Mouse (Mus musculus): ENCODE data around the gene Pik3r2.

Pik3r2 gene

GRCm38 (mm10) chr8:70744806-70745205 lies 31.7 kb downstream of the Pik3r2 start:
- in situ Hi-C loops (cut with MboI, MseI), result loop anchor here (5.0 kb wide), 1 partner anchor 33 kb away; no protein-coding TSS in a partner anchor

- in situ Hi-C loops (cut with MboI, MseI), result no loop called here
Observed at GRCm38 (mm10) chr8:70743656-70744590, 32.6 kb downstream of the Pik3r2 start.

DNA sequence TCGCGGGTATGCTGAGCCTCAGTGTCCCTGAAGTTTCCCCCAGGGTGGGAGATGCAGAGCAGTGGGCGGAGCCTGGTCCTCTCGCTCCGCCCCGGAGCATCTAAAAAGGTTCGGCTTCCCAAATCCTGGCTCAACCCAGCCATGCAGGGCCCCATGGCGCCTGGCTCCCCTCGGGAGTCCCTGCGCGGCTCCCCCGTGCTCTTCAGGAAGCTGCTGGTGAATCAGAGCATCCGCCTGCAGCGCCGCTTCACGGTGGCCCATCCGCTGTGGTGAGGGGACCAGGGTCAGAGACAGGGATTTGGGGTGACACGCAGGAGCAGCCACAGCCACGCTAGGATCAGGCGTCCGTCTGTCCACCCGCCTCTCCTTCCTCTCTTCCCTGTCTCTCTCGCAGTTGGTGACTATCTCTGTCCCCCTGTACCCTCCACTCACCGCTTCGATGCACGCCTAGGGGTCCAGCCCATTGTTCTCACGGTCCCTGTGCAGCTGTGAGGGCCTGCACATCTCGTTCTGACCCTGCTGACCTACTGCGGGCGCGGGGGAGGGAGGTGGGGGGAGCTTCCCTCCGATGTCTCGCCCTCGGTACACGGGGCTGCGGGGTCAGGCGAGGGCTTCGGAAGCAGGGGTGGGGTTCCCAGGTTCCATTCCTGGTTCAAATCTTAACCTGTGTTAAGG lies 33.4 kb downstream of the Pik3r2 start:
- in situ Hi-C loops (cut with MboI, MseI), result no loop called here

DNA sequence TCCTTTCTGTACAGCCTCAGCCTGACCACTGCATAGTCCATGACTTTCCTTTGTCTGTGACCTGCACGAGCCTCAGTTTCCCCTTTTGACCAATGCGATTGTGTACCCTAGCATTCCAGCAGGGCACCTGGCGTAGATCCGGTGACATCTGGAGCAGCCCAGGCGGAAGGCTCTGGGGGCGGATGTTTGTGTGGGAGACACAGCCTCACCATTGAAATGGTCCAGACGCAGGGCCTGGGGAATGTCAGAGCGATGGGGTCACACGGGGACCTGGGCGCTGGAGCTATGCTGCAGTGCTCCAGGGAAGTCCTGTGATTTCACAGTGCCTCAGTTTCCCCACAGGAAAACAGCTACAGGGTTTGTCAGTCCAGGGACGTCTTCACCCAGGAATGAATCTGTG lies 34.3 kb downstream of the Pik3r2 start:
- in situ Hi-C loops (cut with MboI, MseI), result no loop called here

- in situ Hi-C loops (cut with MboI, MseI), result no loop called here
Observed at GRCm38 (mm10) chr8:70741661-70742060, 34.9 kb downstream of the Pik3r2 start.

DNA sequence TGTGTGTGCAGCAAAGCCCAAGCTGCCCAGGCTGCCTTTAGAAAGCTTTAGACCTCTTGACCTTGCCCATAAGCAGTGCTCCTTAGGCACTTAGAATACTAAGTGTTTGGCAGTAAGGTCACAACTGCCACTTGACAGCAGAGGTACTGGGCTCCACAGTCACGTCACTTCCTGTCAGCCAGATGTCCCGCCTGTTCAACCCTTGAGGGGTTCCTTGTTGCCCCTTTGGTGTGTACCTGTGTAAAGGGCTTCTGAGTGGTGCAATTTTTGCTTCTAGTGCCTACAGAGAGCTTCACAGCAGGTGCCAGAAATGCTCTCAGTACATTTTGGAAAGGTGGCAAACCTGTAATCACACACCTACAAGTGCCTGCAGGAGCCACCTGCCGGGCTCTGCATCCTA lies 38.3 kb downstream of the Pik3r2 start:
- in situ Hi-C loops (cut with MboI, MseI), result loop anchor here (10.0 kb wide), 1 partner anchor 1307 kb away; the partner anchor contains the start of gene Olfr372

DNA sequence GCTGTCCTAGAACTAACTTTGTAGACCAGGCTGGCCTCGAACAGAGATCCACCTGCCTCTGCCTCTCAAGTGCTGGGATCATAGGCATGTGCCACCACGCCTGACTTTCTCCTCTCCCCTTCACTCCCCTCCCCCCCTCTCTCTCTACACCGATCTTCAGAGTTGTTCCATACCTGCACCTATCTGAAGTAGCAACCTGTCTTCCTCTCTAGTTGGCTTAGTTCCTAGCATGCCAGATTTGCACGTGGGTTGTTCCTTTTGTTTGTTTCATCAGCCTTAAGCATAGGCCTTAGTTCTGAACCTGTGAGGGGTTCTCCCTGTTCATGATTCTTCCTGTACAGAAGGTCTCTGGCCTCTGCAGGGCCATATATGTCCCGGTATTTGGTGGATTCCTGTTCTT lies 38.8 kb downstream of the Pik3r2 start:
- in situ Hi-C loops (cut with MboI, MseI), result loop anchor here (10.0 kb wide), 1 partner anchor 1307 kb away; the partner anchor contains the start of gene Olfr372

GRCm38 (mm10) chr8:70730956-70731355 lies 45.6 kb downstream of the Pik3r2 start:
- in situ Hi-C loops (cut with MboI, MseI), result loop anchor here (10.0 kb wide), 1 partner anchor 1314 kb away; the partner anchor contains the start of gene Olfr372

DNA sequence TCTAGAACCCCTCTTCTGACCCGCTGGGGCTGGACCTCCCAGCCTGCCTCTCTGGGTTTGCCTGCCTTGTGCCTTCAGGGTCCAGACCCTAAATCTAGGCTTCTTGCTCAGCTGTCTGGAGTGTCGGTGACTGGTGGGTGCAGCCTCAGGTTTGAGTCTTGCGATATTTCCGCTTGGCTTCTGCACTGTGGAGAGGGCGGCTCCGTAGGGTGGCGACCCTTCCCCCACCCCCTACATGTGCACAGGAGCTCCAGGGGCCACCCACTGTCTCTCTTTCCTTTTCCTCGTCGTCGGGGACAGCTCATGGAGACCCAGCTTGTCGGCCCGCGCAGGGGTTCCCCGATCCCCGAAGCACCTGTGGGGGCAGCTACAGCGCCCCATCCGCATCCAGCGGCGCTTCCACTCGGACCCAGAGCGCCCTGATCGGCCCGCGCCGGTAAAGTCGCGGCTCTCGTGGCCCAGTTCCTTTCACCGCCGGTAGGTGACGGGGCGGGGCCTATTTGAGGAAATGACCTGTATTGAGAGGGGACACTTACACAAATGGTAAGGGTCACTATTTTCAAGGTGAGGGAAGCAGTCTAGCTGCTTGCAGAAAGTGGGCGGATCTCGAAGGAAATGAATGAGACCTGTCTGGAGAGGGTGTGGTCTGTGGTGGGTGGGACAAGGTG lies 46.6 kb downstream of the Pik3r2 start:
- in situ Hi-C loops (cut with MboI, MseI), result loop anchor here (10.0 kb wide), 1 partner anchor 1315 kb away; the partner anchor contains the start of gene Olfr372

DNA sequence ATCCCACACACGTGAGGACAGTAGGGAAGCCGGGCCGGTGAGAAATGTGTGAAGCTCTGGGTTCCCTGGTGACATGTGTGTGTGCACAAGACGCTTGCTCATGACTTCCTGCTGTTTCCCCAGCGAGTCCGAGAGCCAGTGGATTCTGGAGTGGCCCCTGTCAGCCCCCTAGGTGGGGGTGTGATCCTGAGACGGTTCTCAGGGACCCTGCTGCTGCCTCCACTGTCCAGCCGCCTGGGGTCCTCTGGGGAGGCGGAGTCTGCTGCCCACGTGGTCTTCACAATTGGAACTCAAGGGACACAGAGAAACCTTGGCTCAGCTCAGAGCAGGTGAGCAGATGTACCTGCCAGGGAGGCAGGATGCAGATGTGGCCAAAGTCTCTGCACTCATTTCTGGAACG lies 49.8 kb downstream of the Pik3r2 start:
- in situ Hi-C loops (cut with MboI, MseI), result no loop called here

DNA sequence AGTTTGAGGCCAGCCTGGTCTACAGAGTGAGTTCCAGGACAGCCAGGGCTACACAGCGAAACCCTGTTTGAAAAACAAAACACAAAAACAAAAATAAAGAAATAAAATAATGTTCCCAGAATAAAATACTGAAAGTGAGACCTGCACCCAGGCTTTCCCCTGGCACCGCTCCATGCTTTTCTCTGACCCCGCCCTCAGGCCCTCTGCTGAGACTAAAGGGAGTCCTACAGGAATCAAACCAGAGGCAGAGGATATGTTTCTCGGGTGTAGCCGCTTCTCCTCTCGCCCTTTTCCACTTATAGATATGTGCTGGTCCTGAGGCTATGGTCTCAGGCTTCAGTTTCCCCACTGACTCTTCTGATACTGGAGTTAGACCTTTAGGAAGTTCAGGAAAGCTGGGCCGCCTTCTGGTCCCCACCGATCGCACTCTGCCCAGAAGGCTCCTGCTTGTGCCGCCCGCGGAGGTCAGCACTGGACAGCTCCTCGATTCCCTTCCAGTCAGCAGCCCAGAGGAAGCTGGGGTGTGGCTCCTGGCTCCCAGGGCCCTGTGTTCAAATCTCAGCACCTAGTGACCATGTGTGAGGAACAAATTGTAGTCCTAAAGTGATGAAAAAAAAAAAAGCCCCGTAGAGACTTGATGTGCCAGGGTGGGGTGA lies 50.6 kb downstream of the Pik3r2 start:
- in situ Hi-C loops (cut with MboI, MseI), result no loop called here

GRCm38 (mm10) chr8:70724216-70724615 lies 52.3 kb downstream of the Pik3r2 start:
- in situ Hi-C loops (cut with MboI, MseI), result no loop called here

DNA sequence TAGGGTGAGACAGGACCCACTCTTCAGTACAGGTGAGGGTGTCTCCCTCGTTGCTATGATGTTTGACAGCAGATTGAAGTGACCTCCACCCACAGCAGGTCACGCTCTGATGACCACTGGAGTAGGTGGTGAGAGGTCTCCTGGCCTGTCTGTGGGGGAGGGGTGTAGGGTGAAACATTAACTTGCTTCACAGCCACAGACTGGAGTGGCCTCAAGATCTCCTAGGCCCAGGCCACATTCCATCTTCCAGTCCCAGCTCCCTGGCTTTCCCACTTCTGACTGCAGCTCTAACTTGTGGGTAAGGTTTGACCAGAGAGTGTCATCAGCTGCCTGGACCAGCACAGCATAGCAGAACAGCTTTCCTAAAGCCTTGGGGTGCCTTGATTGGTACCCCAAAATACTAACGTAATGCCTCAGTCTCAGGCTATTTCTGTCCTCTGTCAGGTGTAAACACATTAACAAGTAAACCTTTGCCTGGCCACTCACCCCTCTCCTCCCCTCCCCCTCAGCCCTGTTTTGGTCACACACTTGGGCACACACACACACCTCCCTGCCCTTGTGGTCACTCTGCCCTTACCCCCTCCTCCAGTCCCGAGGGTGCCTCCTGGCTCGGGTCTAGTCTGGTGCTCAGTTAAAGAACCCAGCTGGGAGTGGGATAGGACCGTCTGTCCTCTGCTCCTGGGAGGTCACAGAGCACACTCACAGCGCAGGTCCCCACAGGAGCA lies 52.9 kb downstream of the Pik3r2 start, which contains the start of gene Pde4c:
TSS of gene Pde4c (plus strand) at position 235 of the 725 bp plus-strand sequence.
- in situ Hi-C loops (cut with MboI, MseI), result no loop called here

- in situ Hi-C loops (cut with MboI, MseI), result no loop called here
Observed at GRCm38 (mm10) chr8:70721601-70722000, 54.9 kb downstream of the Pik3r2 start.

DNA sequence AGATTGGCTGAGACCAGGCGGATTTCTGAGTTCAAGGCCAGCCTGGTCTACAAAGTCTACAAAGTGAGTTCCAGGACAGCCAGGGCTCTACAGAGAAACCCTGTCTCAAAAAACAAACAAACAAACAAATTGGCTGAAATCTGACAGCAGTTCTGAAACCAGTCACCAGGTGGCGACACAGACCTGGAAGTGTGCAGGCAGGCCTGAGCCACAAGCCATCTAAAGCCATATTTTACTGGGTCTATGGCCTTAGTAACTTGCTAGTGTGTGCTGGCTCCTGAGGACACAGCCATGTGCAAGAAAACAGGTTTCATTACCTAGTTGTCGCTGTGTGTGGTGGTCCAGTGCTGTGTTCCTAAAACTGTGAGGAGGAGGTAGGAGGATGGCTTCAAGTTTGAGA lies 55.8 kb downstream of the Pik3r2 start:
- in situ Hi-C loops (cut with MboI, MseI), result no loop called here

- in situ Hi-C loops (cut with MboI, MseI), result loop anchor here (5.0 kb wide), 1 partner anchor 47 kb away; no protein-coding TSS in a partner anchor
Observed at GRCm38 (mm10) chr8:70719796-70720270, 56.7 kb downstream of the Pik3r2 start.

DNA sequence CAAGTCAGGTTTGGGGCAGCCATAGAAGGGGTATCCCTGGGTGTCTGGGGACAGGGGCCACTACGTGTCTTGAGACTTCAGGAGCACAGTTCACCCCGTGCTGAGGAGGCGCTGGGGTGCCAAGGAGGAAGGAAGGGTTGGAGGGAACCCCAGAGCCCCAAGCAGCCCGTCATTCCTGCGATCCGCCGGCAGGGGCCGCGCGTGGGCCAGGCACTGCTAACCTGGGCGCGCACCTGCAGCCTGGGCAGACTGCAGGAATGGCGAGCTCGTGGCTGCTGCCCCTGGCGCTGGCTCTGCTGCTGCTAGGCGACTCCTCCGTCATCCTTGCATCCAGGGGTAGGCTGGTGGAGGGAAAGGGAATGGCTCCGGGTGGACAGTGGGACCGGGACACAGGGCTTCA lies 58.2 kb downstream of the Pik3r2 start, which contains the start of gene Gm3336:
TSS of gene Gm3336 (plus strand) at position 247 of the 400 bp plus-strand sequence.
- in situ Hi-C loops (cut with MboI, MseI), result loop anchor here (5.0 kb wide), 1 partner anchor 49 kb away; no protein-coding TSS in a partner anchor

Measured in T-helper 2 cell (primary cell).